Mouse (Mus musculus): Measurements from ENCODE around the gene Bcl9.

- TF ChIP-seq CTCF (IDR thresholded peaks at IDR 0.05; ENCODE audit: low read depth) (peak; percentile 61), EP300 (optimal IDR thresholded peaks at IDR 0.05) (no peak)
Observed at GRCm38 (mm10) chr3:97299885-97300284, 2.2 kb upstream of the Bcl9 start.
